Mouse (Mus musculus): ENCODE measurements at regions not wholly inside any gene's neighbourhood (a gene's known extent, or its start where the extent isn't known, plus 50 kb on each side); places are given as distances from the start of the nearest gene placed in this dataset.

DNA sequence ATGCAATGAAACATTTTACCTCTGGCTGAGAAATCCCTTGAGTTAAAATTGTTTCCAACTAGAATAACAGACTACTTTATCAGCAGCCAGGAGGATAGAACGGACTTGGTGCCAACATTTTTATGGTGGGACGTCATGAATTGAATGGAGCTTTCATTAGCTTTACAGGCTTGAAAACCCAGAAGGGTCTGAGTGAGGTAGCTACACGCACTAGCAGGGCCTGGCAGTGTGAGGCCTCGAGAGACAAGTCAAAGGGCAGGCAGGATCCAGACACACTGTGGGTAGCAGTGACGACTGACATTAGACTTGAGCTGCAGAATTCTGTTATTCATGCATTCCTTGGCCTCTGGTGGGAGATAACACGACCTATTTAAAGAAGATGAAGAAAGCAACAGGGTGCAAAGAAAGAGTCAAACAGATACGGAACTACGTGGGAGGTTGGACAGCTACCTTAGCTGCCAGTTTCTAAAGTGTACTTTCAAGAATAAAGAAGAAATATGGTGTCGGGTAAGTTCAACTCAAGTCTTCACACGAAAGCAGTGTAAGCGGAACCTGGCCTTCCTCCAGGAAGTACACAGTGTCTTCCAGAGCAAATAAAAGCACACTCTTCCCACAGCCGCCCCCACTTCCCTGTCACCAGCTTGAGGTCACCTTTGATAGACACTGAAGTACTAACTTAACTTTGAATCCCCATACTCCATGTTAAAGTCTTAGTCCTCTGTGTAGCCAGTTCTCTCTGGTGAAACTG, 53.2 kb upstream of the Acbd6 start:
- H3K9ac ChIP-seq (ENCODE audit: low read depth, low read length), result no peak overlapping the region
- 36% methylated on average over 12 of the region's 12 CpGs for WGBS
- no peak overlapping the region for H3K4me3 ChIP-seq (ENCODE audit: low read length)
- H3K4me2 ChIP-seq (replicated peaks; ENCODE audit: low read depth, low read length), result no peak overlapping the region
- peak; percentile 49; the same call in 1 of the 2 replicates for ATAC-seq (ENCODE audit: low FRiP score, low TSS enrichment)
- peaks cover 5% of the 10 kb centered on the region; the same call in 1 of the 2 replicates for H3K4me1 ChIP-seq (ENCODE audit: control insufficient read depth, insufficient read depth, low read length)
- no peaks in the 10 kb centered on the region for H3K9me3 ChIP-seq (ENCODE audit: control insufficient read depth, low read length)
- no peaks in the 10 kb centered on the region for H3K27me3 ChIP-seq (ENCODE audit: control insufficient read depth, insufficient read depth, low read length)
- no peaks in the 10 kb centered on the region for H3K36me3 ChIP-seq (ENCODE audit: control insufficient read depth, insufficient read depth, low read length)
- no peak overlapping the region for H3K27ac ChIP-seq (ENCODE audit: low read depth, low read length)

DNA sequence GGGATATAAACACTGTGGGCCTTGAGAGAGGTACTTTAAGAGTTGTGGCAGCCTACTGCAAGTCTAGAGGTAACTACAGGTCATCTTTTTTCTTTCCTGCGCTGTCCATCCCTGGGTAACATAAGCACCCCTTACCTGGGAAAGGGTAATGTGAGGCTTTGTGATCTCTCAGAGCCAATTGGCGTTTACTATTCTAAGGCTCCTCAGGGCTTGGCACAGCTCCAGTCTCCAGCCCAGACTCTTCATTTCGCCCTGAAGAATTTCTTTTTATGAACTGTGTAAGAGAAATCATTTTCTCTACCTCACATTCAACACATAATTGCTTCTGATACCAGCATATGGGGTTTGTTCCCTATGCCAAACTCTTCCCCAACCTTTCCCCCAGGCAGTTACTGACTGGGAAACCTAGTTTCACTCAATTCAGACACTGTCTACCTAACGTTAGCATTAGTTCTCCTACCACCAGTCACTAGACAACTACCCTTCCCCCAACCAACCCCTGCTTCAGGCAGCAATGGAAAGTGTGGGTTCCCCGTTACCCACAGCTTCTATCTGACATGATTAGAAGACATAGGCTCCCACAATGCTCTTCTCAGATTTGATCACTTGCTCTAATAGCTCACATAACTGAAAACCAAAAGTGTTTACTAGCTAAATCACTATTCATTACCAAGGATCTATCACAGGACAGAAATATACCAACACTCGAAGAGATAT, 52.4 kb upstream of the Acbd6 start:
- Histone ChIP-seq H3K36me3 (ENCODE audit: control insufficient read depth, insufficient read depth, low read length) (no peaks in the 10 kb centered on the region), H3K27me3 (ENCODE audit: control insufficient read depth, insufficient read depth, low read length) (no peaks in the 10 kb centered on the region), H3K4me3 (ENCODE audit: low read length) (no peak overlapping the region), H3K9me3 (ENCODE audit: control insufficient read depth, low read length) (no peaks in the 10 kb centered on the region), H3K4me1 (ENCODE audit: control insufficient read depth, insufficient read depth, low read length) (peaks cover 5% of the 10 kb centered on the region; the same call in 1 of the 2 replicates), H3K27ac (ENCODE audit: low read depth, low read length) (no peak overlapping the region), H3K4me2 (replicated peaks; ENCODE audit: low read depth, low read length) (no peak overlapping the region), H3K9ac (ENCODE audit: low read depth, low read length) (no peak overlapping the region)
- 73% methylated on average over 6 of the region's 6 CpGs for WGBS
- no peak for ATAC-seq (ENCODE audit: low FRiP score, low TSS enrichment)

All from kidney, embryonic 14.5 days (tissue).